Mouse (Mus musculus) heart, postnatal 36 days (tissue): ENCODE measurements around the gene Rps6ka2. TPM values are rescaled to one million over a fixed set of nuclear protein-coding genes. Genes with fewer than 3 reads are reported as not detected.
"Not testable (repeated sequence)": the region's sequence is repeated elsewhere in the genome, so short reads cannot be mapped to it uniquely, and the experiment has no call there.

Experiments used
- DNase-seq, 2 experiments: peaks; one replicate each; pipeline ENCODE4 v3.0.0; 2021 to 2022
- intact Hi-C: fragments of 180-260 bp; cut with DNase I; formaldehyde crosslinking; loops from one replicate; pipeline ENCODE4 v1.15.1; 2025
- total RNA-seq, 2 experiments: library from RNA; stranded (reverse); gene quantifications; 2 replicates each; pipeline ENCODE4 v1.2.3; 2021

The Rps6ka2 gene
- total RNA-seq, result 10 to 100 TPM; 27.1 to 28.5 TPM

GRCm38 (mm10) chr17:7169627-7170303 is at the start of gene Rps6ka2:
Gene Rps6ka2 (plus strand): TSS chr17:7170115.
- intact Hi-C loops, result no loop called here
- peak; percentile 94 for DNase-seq

- intact Hi-C loops, DNase-seq: not testable (repeated sequence)
These were observed 49.1 kb upstream of the Rps6ka2 start for GRCm38 (mm10) chr17:7120835-7121234.

- DNase-seq, intact Hi-C loops: not testable (repeated sequence)
These were observed 47.4 kb upstream of the Rps6ka2 start for GRCm38 (mm10) chr17:7122554-7122953.

- DNase-seq, intact Hi-C loops: not testable (repeated sequence)
These were observed 43.4 kb upstream of the Rps6ka2 start for GRCm38 (mm10) chr17:7126475-7126874.

DNA sequence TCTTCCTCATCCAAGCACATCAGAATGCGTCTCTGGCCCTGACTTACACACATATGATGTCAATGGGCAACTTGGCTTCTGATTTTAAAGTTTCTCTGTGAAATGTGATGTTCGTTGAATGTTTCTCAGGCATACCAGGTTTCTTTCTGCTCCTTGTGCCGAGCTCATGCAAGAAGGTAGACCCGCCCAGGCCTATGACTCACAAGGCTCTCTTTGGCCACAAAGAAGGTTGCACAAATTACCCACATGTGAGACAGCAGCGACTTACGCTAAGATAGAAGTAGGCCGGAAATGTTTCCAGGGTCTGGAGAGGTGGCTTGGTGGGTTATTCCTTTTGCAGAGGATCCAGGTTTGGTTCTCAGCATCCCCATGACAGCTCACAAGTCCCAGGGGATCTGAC is 35.9 kb upstream of the Rps6ka2 start:
- intact Hi-C loops, DNase-seq: not testable (repeated sequence)

DNA sequence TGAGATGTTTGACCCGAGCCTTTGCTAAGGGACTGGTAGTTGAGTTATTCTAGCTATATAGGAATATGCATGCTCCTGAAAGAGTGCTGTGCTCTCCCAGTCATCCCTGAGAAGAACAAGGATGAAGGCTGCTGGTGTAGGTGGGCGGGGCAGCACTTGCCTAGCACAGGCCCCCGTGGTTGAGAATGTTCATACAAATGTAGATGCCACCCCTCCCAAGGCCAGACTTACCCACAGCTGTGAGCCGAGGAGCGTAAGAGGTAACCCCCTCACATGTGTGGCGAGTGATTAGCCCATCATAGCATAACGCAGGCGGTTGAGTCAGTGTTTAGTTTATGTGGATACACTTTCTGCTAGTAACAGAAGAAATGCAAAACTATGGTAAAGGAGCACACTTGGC is 34.6 kb upstream of the Rps6ka2 start:
- intact Hi-C loops, DNase-seq: not testable (repeated sequence)

- peak in 1 of 2 experiments; percentile 19 for DNase-seq
- intact Hi-C loops, result no loop called here
These were observed 31.6 kb upstream of the Rps6ka2 start for GRCm38 (mm10) chr17:7138186-7138925.

GRCm38 (mm10) chr17:7140399-7141174 is 29.3 kb upstream of the Rps6ka2 start:
- no peak for DNase-seq
- intact Hi-C loops, result no loop called here

- intact Hi-C loops, result no loop called here
- no peak for DNase-seq
These were observed 27.5 kb upstream of the Rps6ka2 start for GRCm38 (mm10) chr17:7142367-7142766.

- intact Hi-C loops, result no loop called here
- peak; percentile 21 to 28 for DNase-seq
These were observed 25.9 kb upstream of the Rps6ka2 start for GRCm38 (mm10) chr17:7143885-7144518.

DNA sequence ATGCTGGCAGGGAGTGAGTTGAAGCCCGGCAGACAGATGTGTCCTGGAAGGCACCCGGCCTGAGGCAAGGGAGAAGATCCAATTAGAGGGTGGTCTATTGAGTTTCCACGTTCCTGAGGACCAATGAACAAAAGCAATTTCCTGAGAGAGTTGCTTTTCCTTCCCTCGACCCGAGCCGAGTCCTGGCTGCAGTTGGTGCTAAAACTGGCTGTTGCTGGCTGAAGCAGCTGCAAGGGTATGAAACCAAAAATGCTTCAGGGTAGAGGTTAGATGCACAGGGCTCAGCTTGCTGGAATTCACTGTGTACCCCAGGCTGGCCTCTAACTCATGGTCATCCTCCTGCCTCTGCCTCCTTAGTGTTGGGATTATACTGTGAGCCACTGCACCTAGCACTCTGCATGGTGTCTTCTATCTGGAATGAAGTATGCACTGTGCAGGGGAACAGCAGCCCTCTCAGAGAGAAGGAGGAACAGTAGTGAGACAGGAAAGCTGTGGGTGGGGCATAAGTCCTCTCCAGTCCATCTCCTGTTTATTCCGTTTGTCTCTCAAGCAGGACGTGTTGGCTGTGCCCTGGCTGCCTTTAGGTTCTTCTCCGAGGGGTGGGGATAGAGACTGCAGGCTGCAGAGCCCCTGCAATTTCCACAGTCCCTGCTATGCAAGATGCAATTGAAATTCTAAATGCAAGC is 24.4 kb upstream of the Rps6ka2 start:
- DNase-seq, result no peak
- intact Hi-C loops, result no loop called here

- intact Hi-C loops, result no loop called here
- DNase-seq, result no peak
These were observed 23.4 kb upstream of the Rps6ka2 start for GRCm38 (mm10) chr17:7146479-7146878.

DNA sequence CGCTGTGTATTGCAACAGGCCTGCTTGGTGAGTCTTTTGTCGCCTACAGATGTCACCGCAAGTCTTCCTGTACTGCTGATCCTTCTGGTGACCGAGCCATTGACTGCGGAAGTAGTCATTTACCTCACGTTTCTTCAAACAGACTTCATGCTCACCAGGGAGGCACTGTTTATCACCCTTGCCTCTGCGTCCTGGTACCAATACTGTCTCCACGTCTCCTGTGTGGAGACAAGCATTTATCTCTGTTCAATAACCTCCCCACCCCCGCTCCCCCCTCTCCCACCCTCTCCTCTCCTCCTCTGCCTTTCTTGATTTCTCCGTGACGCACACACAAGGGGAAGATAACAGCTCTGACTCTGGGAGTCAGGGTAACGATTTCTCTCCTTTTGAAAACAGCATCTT is 22.0 kb upstream of the Rps6ka2 start:
- no peak for DNase-seq
- intact Hi-C loops, result no loop called here

DNA sequence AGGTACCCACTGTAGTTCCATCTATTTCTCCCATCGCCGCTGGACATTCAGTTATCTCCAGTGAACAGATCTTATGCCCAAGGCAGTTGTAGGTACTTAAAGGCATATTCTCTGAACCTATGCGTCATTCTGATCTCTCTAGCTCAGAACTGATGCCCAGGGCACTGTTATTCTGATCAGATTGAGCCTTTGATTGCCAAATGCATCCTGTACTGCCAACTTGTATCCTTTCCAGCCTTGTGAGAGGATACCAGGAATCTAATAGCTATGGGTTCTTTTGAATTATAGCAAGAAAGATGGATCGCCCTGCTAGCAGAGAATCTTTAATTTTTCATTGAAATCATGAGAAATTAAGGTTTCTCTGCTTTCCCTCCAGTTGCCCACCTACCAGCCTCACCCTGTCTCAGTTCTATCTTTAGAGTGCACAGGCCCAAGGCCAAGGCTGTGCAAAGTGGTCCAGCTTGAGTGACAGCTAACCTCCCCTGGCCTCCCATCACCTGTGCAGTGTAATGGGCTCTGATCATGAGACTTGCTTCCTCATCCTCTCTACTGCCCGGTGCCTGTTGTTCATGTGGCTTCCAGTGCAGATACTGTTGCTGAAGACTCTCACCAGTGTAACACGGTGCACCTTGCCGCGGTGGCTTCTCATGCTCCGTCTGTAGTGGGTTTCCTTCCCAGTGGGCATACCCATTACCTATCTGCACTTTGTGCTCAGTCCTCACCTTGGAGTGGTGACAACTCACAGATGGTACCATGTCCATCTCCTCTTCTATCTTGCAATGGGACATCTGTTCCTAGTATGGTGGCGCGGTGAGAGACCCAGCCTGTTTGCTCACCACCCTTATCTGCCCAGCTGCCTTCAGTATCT is 20.4 kb upstream of the Rps6ka2 start:
- no peak for DNase-seq
- intact Hi-C loops, result no loop called here

DNA sequence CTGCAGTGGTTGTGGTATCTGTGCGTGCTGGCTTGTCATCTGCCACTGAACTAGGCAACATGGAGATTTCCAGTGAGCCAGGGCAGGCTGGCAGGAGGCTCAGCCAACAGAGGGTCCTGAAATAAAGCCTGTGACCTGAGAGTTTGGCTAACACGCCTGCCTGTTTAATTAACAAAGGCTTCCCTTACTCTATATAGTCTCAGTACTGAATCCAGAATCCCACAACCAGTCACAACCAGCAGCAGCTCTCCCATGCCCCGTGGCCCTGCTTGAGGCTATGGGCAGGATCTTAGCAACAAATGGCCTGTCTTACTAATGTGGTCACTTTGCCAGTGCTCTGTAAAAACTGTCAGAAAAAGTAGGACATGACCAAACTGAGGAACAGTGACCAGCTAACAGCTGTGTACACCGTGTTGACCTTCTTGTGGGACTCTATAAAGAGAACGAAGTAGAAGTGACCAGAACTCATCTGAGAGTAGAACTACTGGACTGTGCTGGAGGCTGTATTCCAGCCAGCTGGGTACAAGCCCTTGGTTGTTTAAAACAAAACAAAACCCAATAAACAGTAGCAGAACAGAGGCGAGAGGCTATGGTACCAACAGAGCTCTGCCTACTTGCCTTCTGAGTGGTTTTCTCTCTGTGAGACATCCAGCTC is 18.3 kb upstream of the Rps6ka2 start:
- no peak for DNase-seq
- intact Hi-C loops, result no loop called here

GRCm38 (mm10) chr17:7152662-7153061 is 17.3 kb upstream of the Rps6ka2 start:
- intact Hi-C loops, result no loop called here

DNA sequence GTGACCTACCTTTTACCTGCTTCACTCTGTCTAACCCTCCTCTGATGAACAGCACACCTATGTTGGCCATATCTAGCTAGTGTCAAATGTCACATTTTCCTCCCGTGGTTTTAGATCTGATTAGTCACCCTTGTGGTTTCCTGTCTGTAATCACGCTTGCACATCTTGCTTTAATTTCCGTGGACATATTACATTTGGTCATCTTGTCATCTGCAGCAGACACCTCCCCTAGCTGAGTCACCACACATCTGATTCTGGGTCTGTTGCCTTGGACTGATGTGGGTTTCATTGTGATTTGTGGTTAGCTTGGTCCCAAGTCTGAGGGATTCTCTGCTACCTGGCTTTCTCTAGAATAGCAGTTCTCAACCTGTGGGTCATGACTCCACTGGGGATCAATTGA is 6.0 kb upstream of the Rps6ka2 start:
- intact Hi-C loops, result no loop called here
- DNase-seq, result no peak

More at GRCm38 (mm10) chr17:7152662-7153061, 17.3 kb upstream of the Rps6ka2 start:
- no peak for DNase-seq

- DNase-seq, result no peak
- intact Hi-C loops, result no loop called here
These were observed 4.4 kb upstream of the Rps6ka2 start for GRCm38 (mm10) chr17:7165524-7165923.
